Mouse (Mus musculus) liver, postnatal 0 days (tissue): ENCODE data around the gene 5031410I06Rik. TPM values are rescaled to one million over a fixed set of nuclear protein-coding genes. Genes with fewer than 3 reads are reported as not detected.
"Not testable (repeated sequence)": the region's sequence is repeated elsewhere in the genome, so short reads cannot be mapped to it uniquely, and the experiment has no call there.

Source experiments
- ATAC-seq: fragments of 200-750 bp; cut with Nextera tagmentation; 2 replicates; pipeline ENCODE4 v1.8.0; 2017; ENCODE audit warnings: mild to moderate bottlenecking, moderate library complexity
- DNase-seq: peaks from one replicate; pipeline ENCODE4 v3.0.0-alpha.2; 2016
- H3K27ac ChIP-seq: fragments of 300-500 bp; sonication (generic); 2 replicates; pipeline ENCODE4 v1.5.1; 2014; ENCODE audit warnings: antibody characterized with exemption, moderate library complexity, mild to moderate bottlenecking, low read depth
- H3K27me3 ChIP-seq: fragments of 300-500 bp; sonication (generic); 2 replicates; pipeline ENCODE4 v1.6.1; 2014; ENCODE audit warnings: low read length, control low read depth, mixed read lengths; ENCODE audit not compliant: insufficient read depth
- H3K36me3 ChIP-seq: fragments of 300-500 bp; sonication (generic); replicated peaks from 2 replicates; pipeline ENCODE4 v1.6.1; 2014; ENCODE audit warnings: mild to moderate bottlenecking, control low read depth, low read length, moderate library complexity, mixed read lengths; ENCODE audit not compliant: insufficient read depth
- H3K4me1 ChIP-seq: fragments of 300-500 bp; sonication (generic); 2 replicates; pipeline ENCODE4 v1.6.1; 2014; ENCODE audit warnings: antibody characterized with exemption, mild to moderate bottlenecking, control low read depth; ENCODE audit not compliant: insufficient read depth
- H3K4me2 ChIP-seq: fragments of 300-500 bp; sonication (generic); 2 replicates; pipeline ENCODE4 v1.6.1; 2014; ENCODE audit warnings: low read depth, mild to moderate bottlenecking, low read length, moderate library complexity, mixed read lengths
- H3K4me3 ChIP-seq: fragments of 300-500 bp; sonication (generic); 2 replicates; pipeline ENCODE4 v1.5.1; 2014; ENCODE audit warnings: low read depth, low read length
- H3K9ac ChIP-seq: fragments of 300-500 bp; sonication (generic); replicated peaks from 2 replicates; pipeline ENCODE4 v1.6.1; 2014; ENCODE audit warnings: mild to moderate bottlenecking, moderate library complexity
- H3K9me3 ChIP-seq: fragments of 300-500 bp; sonication (generic); 2 replicates; pipeline ENCODE4 v1.6.1; 2016; ENCODE audit warnings: mild to moderate bottlenecking, control low read depth, low read length, mixed read lengths
- CTCF ChIP-seq: sonication (generic); IDR thresholded peaks from 2 replicates; pipeline ENCODE4 v1.5.1; 2016; ENCODE audit warnings: antibody characterized with exemption, low read depth
- EP300 ChIP-seq: IDR thresholded peaks from 2 replicates; pipeline ENCODE4 v1.6.1; 2016; ENCODE audit warnings: antibody characterized with exemption, low read depth, mild to moderate bottlenecking
- WGBS: fragments of 180-500 bp; shearing (Covaris S2); extraction: QIAGEN DNeasy Blood & Tissue Kit; methylation state at CpG from one replicate; pipeline ENCODE4 v1.1.7; 2014; ENCODE audit not compliant: insufficient replicate concordance; 5-methylcytosine and 5-hydroxymethylcytosine counted together
- polyA plus RNA-seq: library from polyadenylated mRNA; unstranded; fragments of >200 nt; fragmentation: Nextera tagmentation; extraction: Ambion mirVana; gene quantifications from 2 replicates; pipeline ENCODE4 v1.2.1, GENCODE M21; 2015

5031410I06Rik gene
- not detected in 2 replicates for polyA plus RNA-seq

- not testable (repeated sequence) for H3K36me3 ChIP-seq, ATAC-seq, H3K4me1 ChIP-seq, H3K4me3 ChIP-seq, H3K4me2 ChIP-seq, H3K27ac ChIP-seq, DNase-seq, H3K27me3 ChIP-seq, H3K9ac ChIP-seq, H3K9me3 ChIP-seq
- WGBS: no CpG with 5 or more reads among the region's 3 CpGs
Measured at GRCm38 (mm10) chr5:26105262-26105661, at the start of gene 5031410I06Rik. 5031410I06Rik (minus strand) TSS chr5:26105362.

- 84% methylated on average over 6 of the region's 6 CpGs for WGBS
- DNase-seq (no peak), ATAC-seq (no peak)
- H3K4me1 ChIP-seq: no peaks in the 10 kb centered on the region
- no peaks in the 10 kb centered on the region for H3K27me3 ChIP-seq
- no peaks in the 10 kb centered on the region for H3K36me3 ChIP-seq
- H3K9ac ChIP-seq: no peak overlapping the region
- no peak overlapping the region for H3K4me3 ChIP-seq
- no peaks in the 10 kb centered on the region for H3K9me3 ChIP-seq
- TF ChIP-seq EP300: no peak
- TF ChIP-seq CTCF: no peak
- no peak overlapping the region for H3K4me2 ChIP-seq
- no peak overlapping the region for H3K27ac ChIP-seq
Measured at GRCm38 (mm10) chr5:26142891-26143290, 37.7 kb upstream of the 5031410I06Rik start.

- H3K4me2 ChIP-seq, H3K36me3 ChIP-seq, H3K27ac ChIP-seq, H3K4me3 ChIP-seq, ATAC-seq, H3K9ac ChIP-seq, H3K27me3 ChIP-seq, H3K9me3 ChIP-seq, H3K4me1 ChIP-seq, DNase-seq: not testable (repeated sequence)
- WGBS: no CpG with 5 or more reads among the region's 3 CpGs
Measured at GRCm38 (mm10) chr5:26121321-26121720, 16.2 kb upstream of the 5031410I06Rik start, which contains the start of gene Gm10220. Gm10220 (minus strand) TSS chr5:26121421.

GRCm38 (mm10) chr5:26089191-26089590 is 16.0 kb downstream of the 5031410I06Rik start, which contains the start of gene Gm10471:
Gm10471 (minus strand) TSS chr5:26089291.
- 41% methylated on average over 1 of the region's 1 CpGs for WGBS
- H3K27ac ChIP-seq, H3K9me3 ChIP-seq, H3K4me1 ChIP-seq, DNase-seq, ATAC-seq, H3K9ac ChIP-seq, H3K27me3 ChIP-seq, H3K4me2 ChIP-seq, H3K36me3 ChIP-seq, H3K4me3 ChIP-seq: not testable (repeated sequence)

- not testable (repeated sequence) for ATAC-seq, H3K36me3 ChIP-seq, H3K27ac ChIP-seq, H3K9me3 ChIP-seq, DNase-seq, H3K4me1 ChIP-seq, H3K4me3 ChIP-seq, H3K4me2 ChIP-seq, H3K27me3 ChIP-seq, H3K9ac ChIP-seq
Measured at GRCm38 (mm10) chr5:26079023-26079422, 26.1 kb downstream of the 5031410I06Rik start.

GRCm38 (mm10) chr5:26070716-26071115 is 34.4 kb downstream of the 5031410I06Rik start:
- H3K4me2 ChIP-seq: no peak overlapping the region
- H3K4me3 ChIP-seq: no peak overlapping the region
- no peaks in the 10 kb centered on the region for H3K27me3 ChIP-seq
- TF ChIP-seq EP300: no peak
- no peak for ATAC-seq
- no peaks in the 10 kb centered on the region for H3K36me3 ChIP-seq
- H3K9ac ChIP-seq: no peak overlapping the region
- no peaks in the 10 kb centered on the region for H3K4me1 ChIP-seq
- WGBS: 89% methylated on average over 24 of the region's 24 CpGs
- H3K27ac ChIP-seq: no peak overlapping the region
- H3K9me3 ChIP-seq: no peaks in the 10 kb centered on the region
- DNase-seq: peak; percentile 12

- H3K4me2 ChIP-seq, H3K4me1 ChIP-seq, H3K36me3 ChIP-seq, H3K9ac ChIP-seq, H3K27ac ChIP-seq, H3K9me3 ChIP-seq, DNase-seq, H3K27me3 ChIP-seq, ATAC-seq, H3K4me3 ChIP-seq: not testable (repeated sequence)
- WGBS: no CpG with 5 or more reads among the region's 2 CpGs
Measured at GRCm38 (mm10) chr5:26058481-26058880, 46.7 kb downstream of the 5031410I06Rik start, which contains the start of gene Gm7347. Gm7347 (minus strand) TSS chr5:26058581.

Other genes starting within 250 kb of the 5031410I06Rik start
- gene Gm21663, start 163.0 kb downstream of the 5031410I06Rik start, polyA plus RNA-seq: not detected in 2 replicates
- not detected in 2 replicates for gene Gm21671, start 150.9 kb downstream of the 5031410I06Rik start, polyA plus RNA-seq
- gene Gm21680, start 132.7 kb downstream of the 5031410I06Rik start, polyA plus RNA-seq: not detected in 2 replicates
- gene Gm21698, start 116.7 kb downstream of the 5031410I06Rik start, polyA plus RNA-seq: not detected in 2 replicates
- not detected in 2 replicates for gene Gm1979, start 100.6 kb downstream of the 5031410I06Rik start, polyA plus RNA-seq
- gene Gm5862, start 82.4 kb downstream of the 5031410I06Rik start, polyA plus RNA-seq: not detected in 2 replicates
- not detected in 2 replicates for gene Speer4a, start 65.8 kb downstream of the 5031410I06Rik start, polyA plus RNA-seq
- not detected in 2 replicates for gene Gm7347, start 46.8 kb downstream of the 5031410I06Rik start, polyA plus RNA-seq
- gene Gm10471, start 16.1 kb downstream of the 5031410I06Rik start, polyA plus RNA-seq: not detected in 2 replicates
- gene Gm10220, start 16.1 kb upstream of the 5031410I06Rik start, polyA plus RNA-seq: not detected in 2 replicates
- not detected in 2 replicates for gene Gm7361, start 152.3 kb upstream of the 5031410I06Rik start, polyA plus RNA-seq